Mouse (Mus musculus) hindbrain, postnatal 0 days (tissue): Measurements from ENCODE around the gene Cfap100. TPM values are rescaled to one million over a fixed set of nuclear protein-coding genes. Genes with fewer than 3 reads are reported as not detected.
A peak's percentile ranks its signal among the peaks of the same experiment; 100 is the strongest.

Experiments
- ATAC-seq: fragments of 200-750 bp; cut with Nextera tagmentation; 2 replicates; pipeline ENCODE4 v1.8.0; 2017; ENCODE audit warnings: mild to moderate bottlenecking, moderate TSS enrichment, moderate library complexity
- DNase-seq: peaks from one replicate; pipeline ENCODE4 v3.0.0-alpha.2; 2015; ENCODE audit warnings: low spot score
- H3K27ac ChIP-seq: fragments of 300-500 bp; sonication (generic); 2 replicates; pipeline ENCODE4 v1.5.1; 2014; ENCODE audit warnings: mild to moderate bottlenecking
- H3K27me3 ChIP-seq: fragments of 300-500 bp; sonication (generic); 2 replicates; pipeline ENCODE4 v1.6.1; 2014; ENCODE audit warnings: low read length, mixed read lengths; ENCODE audit not compliant: insufficient read depth
- H3K36me3 ChIP-seq: fragments of 300-500 bp; sonication (generic); 2 replicates; pipeline ENCODE4 v1.6.1; 2014; ENCODE audit warnings: low read length, mixed read lengths; ENCODE audit not compliant: insufficient read depth
- H3K4me1 ChIP-seq: fragments of 300-500 bp; sonication (generic); 2 replicates; pipeline ENCODE4 v1.6.1; 2014; ENCODE audit warnings: antibody characterized with exemption, low read length, mixed read lengths; ENCODE audit not compliant: insufficient read depth
- H3K4me2 ChIP-seq: fragments of 300-500 bp; sonication (generic); 2 replicates; pipeline ENCODE4 v1.6.1; 2014; ENCODE audit warnings: low read depth, mild to moderate bottlenecking, low read length, moderate library complexity, mixed read lengths
- H3K4me3 ChIP-seq: fragments of 300-500 bp; sonication (generic); 2 replicates; pipeline ENCODE4 v1.5.1; 2014; ENCODE audit warnings: low read length
- H3K9ac ChIP-seq: fragments of 300-500 bp; sonication (generic); replicated peaks from 2 replicates; pipeline ENCODE4 v1.6.1; 2014; ENCODE audit warnings: mild to moderate bottlenecking, low read length, moderate library complexity, mixed read lengths
- H3K9me3 ChIP-seq: fragments of 300-500 bp; sonication (generic); 2 replicates; pipeline ENCODE4 v1.6.1; 2016; ENCODE audit warnings: low read length, mixed read lengths
- CTCF ChIP-seq: IDR thresholded peaks from 2 replicates; pipeline ENCODE4 v1.5.1; 2016; ENCODE audit warnings: antibody characterized with exemption, control low read depth, low read depth
- WGBS: fragments of 180-500 bp; shearing (Covaris S2); extraction: QIAGEN DNeasy Blood & Tissue Kit; methylation state at CpG from one replicate; pipeline ENCODE4 v1.1.7; 2014; 5-methylcytosine and 5-hydroxymethylcytosine counted together
- polyA plus RNA-seq: library from polyadenylated mRNA; unstranded; fragments of >200 nt; fragmentation: Nextera tagmentation; extraction: Ambion mirVana; gene quantifications from 2 replicates; pipeline ENCODE4 v1.2.1, GENCODE M21; 2015
- total RNA-seq: library from RNA; depleted of rRNA; stranded (reverse); fragments of >200 nt; gene quantifications from 2 replicates; pipeline ENCODE4 v1.2.3, GENCODE M21; 2014

The Cfap100 gene
- total and polyA plus RNA-seq, 2 experiments from 2014 or later: 8.2 to 29.4 TPM

- no peak overlapping the region for H3K9ac ChIP-seq
- no peak overlapping the region for H3K4me3 ChIP-seq
- no peak for DNase-seq
- H3K36me3 ChIP-seq: no peaks in the 10 kb centered on the region
- H3K9me3 ChIP-seq: no peaks in the 10 kb centered on the region
- 54% methylated on average over 14 of the region's 14 CpGs for WGBS
- 0 out of 2 replicates have a peak, but pooled peaks cover 4% of the 10 kb centered on the region for H3K4me1 ChIP-seq
- no peak for TF ChIP-seq CTCF
- no peak overlapping the region for H3K27ac ChIP-seq
- no peak overlapping the region; the same call in 1 of the 2 replicates for H3K4me2 ChIP-seq
- ATAC-seq: no peak
- no peaks in the 10 kb centered on the region for H3K27me3 ChIP-seq
Measured at GRCm38 (mm10) chr6:90429911-90430310, 1.3 kb upstream of the Cfap100 start.

DNA sequence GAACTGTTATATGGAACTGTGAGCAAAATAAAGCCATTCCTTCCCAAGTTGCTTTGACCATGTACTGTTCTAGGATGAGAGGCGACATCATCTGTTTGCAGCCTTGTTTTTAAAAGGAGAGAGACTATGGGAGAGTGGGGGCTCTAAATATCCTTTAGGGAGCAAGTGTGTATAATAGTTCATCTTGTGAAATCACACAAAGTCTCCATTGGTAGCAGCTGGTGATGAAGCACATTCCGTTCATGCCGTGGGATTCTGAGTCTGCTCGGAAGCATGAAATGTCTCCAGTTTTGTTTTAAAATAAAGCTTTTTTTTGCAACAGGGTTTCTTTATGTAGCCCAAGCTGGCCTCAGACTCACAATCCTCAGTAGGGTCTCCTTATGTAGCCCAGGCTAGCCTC, 2.6 kb downstream of the Cfap100 start:
- Histone ChIP-seq H3K4me1 (0 out of 2 replicates have a peak, but pooled peaks cover 4% of the 10 kb centered on the region), H3K4me2 (no peak overlapping the region), H3K4me3 (no peak overlapping the region), H3K9me3 (no peaks in the 10 kb centered on the region), H3K9ac (no peak overlapping the region), H3K27me3 (no peaks in the 10 kb centered on the region), H3K27ac (no peak overlapping the region), H3K36me3 (no peaks in the 10 kb centered on the region)
- DNase-seq (no peak), ATAC-seq (no peak)
- TF ChIP-seq CTCF: no peak
- WGBS: 83% methylated on average over 4 of the region's 4 CpGs

DNA sequence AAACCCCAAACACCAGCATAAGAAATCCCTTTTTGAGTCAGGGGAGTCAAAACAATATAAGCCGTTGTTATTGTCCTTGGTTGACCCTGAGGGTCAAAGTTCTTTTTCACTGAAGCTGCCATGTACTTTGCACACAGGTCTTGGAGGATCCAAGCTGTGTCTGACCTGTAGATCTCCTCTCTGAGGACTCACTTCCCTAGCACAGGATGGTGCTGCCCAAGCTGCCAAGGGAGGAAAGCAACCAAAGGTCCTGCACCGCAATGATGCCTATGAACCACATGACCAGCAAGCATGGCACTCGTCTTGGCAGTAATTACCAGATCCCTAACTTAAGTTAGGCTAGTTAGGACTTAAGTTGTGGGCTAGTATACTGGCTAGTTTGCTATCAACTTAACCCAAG, 3.2 kb downstream of the Cfap100 start:
- no peaks in the 10 kb centered on the region for H3K27me3 ChIP-seq
- DNase-seq: no peak
- no peaks in the 10 kb centered on the region for H3K9me3 ChIP-seq
- 0 out of 2 replicates have a peak, but pooled peaks cover 4% of the 10 kb centered on the region for H3K4me1 ChIP-seq
- no peaks in the 10 kb centered on the region for H3K36me3 ChIP-seq
- H3K4me3 ChIP-seq: no peak overlapping the region
- no peak overlapping the region for H3K4me2 ChIP-seq
- H3K27ac ChIP-seq: no peak overlapping the region
- no peak for TF ChIP-seq CTCF
- H3K9ac ChIP-seq: no peak overlapping the region
- WGBS: 81% methylated on average over 3 of the region's 3 CpGs
- no peak for ATAC-seq

GRCm38 (mm10) chr6:90422565-90422964, 6.0 kb downstream of the Cfap100 start:
- peak; percentile 94 for ATAC-seq
- peak overlapping the region; percentile 35 for H3K4me2 ChIP-seq
- no peak overlapping the region for H3K4me3 ChIP-seq
- H3K27me3 ChIP-seq: no peaks in the 10 kb centered on the region
- H3K36me3 ChIP-seq: no peaks in the 10 kb centered on the region
- H3K27ac ChIP-seq: peak overlapping the region; percentile 57
- H3K9me3 ChIP-seq: no peaks in the 10 kb centered on the region
- TF ChIP-seq CTCF: peak; percentile 96
- no peak overlapping the region; the same call in 1 of the 2 replicates for H3K9ac ChIP-seq
- H3K4me1 ChIP-seq: no peaks in the 10 kb centered on the region
- peak; percentile 93 for DNase-seq
- 1% methylated on average over 14 of the region's 14 CpGs for WGBS

GRCm38 (mm10) chr6:90411926-90412325, 16.7 kb downstream of the Cfap100 start:
- no peak for TF ChIP-seq CTCF
- no peaks in the 10 kb centered on the region for H3K27me3 ChIP-seq

DNA sequence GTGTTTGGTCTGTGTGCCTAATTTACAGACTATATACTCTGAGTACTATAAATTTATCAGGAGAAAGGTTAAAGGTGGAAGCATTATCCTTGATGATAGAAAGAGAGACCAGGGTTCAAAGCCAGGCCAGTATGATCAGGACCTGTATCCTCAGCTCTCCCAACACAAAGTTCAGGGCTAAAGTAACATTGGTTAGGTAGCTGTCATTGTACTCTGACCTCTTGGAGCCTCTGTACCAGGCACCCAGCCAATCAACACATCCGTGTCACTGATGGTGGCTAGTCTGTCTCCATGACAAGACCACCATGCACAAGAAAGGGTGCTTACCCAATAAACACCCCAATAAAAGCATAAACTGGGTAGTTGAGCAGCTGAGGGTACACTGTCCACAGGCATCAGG, 17.6 kb downstream of the Cfap100 start:
- Histone ChIP-seq H3K4me3 (no peak overlapping the region), H3K27me3 (no peaks in the 10 kb centered on the region), H3K36me3 (no peaks in the 10 kb centered on the region), H3K4me1 (no peaks in the 10 kb centered on the region), H3K9ac (no peak overlapping the region), H3K9me3 (no peaks in the 10 kb centered on the region), H3K27ac (no peak overlapping the region), H3K4me2 (no peak overlapping the region)
- TF ChIP-seq CTCF: no peak
- DNase-seq (no peak), ATAC-seq (no peak)
- 71% methylated on average over 1 of the region's 1 CpGs for WGBS

More at GRCm38 (mm10) chr6:90411926-90412325, 16.7 kb downstream of the Cfap100 start:
- ATAC-seq (no peak), DNase-seq (no peak)
- Histone ChIP-seq H3K36me3 (no peaks in the 10 kb centered on the region), H3K4me1 (no peaks in the 10 kb centered on the region), H3K4me2 (no peak overlapping the region), H3K9ac (no peak overlapping the region), H3K4me3 (no peak overlapping the region), H3K9me3 (no peaks in the 10 kb centered on the region), H3K27ac (no peak overlapping the region)
- 82% methylated on average over 7 of the region's 7 CpGs for WGBS

DNA sequence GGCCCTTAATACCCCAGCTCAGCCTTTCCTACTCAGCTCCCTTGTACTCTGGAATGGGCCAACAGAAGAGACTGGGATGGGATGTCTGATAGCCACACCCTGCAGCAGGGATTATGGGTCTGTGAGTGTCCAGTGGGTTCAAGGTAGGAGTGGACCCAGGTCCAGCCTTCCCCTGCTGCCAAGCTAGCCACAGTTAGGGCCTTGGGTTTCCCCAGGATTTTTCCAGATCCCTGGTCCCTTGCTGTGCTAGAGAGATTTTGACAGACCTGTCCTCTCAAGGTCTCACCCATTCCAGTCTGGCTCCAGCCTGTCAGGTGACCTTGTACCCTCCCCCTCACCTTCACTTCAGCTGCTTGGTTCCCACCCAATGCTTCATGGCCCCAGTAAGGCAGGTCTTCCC, 20.0 kb downstream of the Cfap100 start:
- ATAC-seq: no peak
- peaks cover 13% of the 10 kb centered on the region; the same call in 1 of the 2 replicates for H3K36me3 ChIP-seq

More for the DNA sequence above, 20.0 kb downstream of the Cfap100 start:
- no peaks in the 10 kb centered on the region for H3K4me1 ChIP-seq
- no peak overlapping the region for H3K9ac ChIP-seq
- no peak overlapping the region for H3K27ac ChIP-seq
- DNase-seq: no peak
- no peak for TF ChIP-seq CTCF
- no peak overlapping the region for H3K4me2 ChIP-seq
- H3K9me3 ChIP-seq: no peaks in the 10 kb centered on the region
- no peak overlapping the region for H3K4me3 ChIP-seq
- no peaks in the 10 kb centered on the region for H3K27me3 ChIP-seq
